Mouse (Mus musculus): ENCODE results near the gene Ssr3. TPM values are rescaled to one million over a fixed set of nuclear protein-coding genes. Genes with fewer than 3 reads are reported as not detected.

Gene Ssr3
- total and polyA plus RNA-seq, 3 experiments: 105 to 131 (median 125) TPM

- H3K36me3 ChIP-seq (ENCODE audit: control insufficient read depth in 1 of 2, insufficient read depth in 2 of 2, low read length in 2 of 2): peaks cover 4 to 6% of the 10 kb centered on the region in 2 experiments; a peak in 2 of 4 replicates
- H3K79me2 ChIP-seq (ENCODE audit: control insufficient read depth, insufficient read depth, low read length, poor library complexity): no peaks in the 10 kb centered on the region
- no peak overlapping the region for H3K4me3 ChIP-seq (ENCODE audit: control insufficient read depth in 1 of 2, insufficient read depth in 1 of 2, low read depth in 2 of 2, low read length in 2 of 2)
- no peak overlapping the region for H3K27ac ChIP-seq (ENCODE audit: control insufficient read depth, low read depth, low read length)
- no peaks in the 10 kb centered on the region for H3K9me3 ChIP-seq (replicated peaks; ENCODE audit: insufficient read depth, low read length)
- H3K27me3 ChIP-seq (ENCODE audit: control insufficient read depth in 1 of 2, insufficient read depth in 2 of 2, low read length in 2 of 2): no peaks in the 10 kb centered on the region
- H3K9ac ChIP-seq (ENCODE audit: control insufficient read depth, low read depth, low read length, poor library complexity, severe bottlenecking): no peak overlapping the region
- peaks cover 0 to 9% of the 10 kb centered on the region in 2 experiments; a peak in 2 of 4 replicates for H3K4me1 ChIP-seq (ENCODE audit: control insufficient read depth in 1 of 2, insufficient read depth in 2 of 2, low read length in 2 of 2)
- TF ChIP-seq POLR2AphosphoS5 (IDR thresholded peaks at IDR 0.05; ENCODE audit: borderline replicate concordance, low read depth, low read length) (no peak), MEF2A (IDR thresholded peaks at IDR 0.05; ENCODE audit: extremely low read depth, insufficient replicate concordance, low read depth, low read length, poor library complexity, severe bottlenecking) (no peak), RCOR1 (IDR thresholded peaks at IDR 0.05; ENCODE audit: low read depth, low read length) (no peak), SMC3 (IDR thresholded peaks at IDR 0.05; ENCODE audit: low read depth, low read length) (no peak), USF2 (IDR thresholded peaks at IDR 0.05; ENCODE audit: borderline replicate concordance in 1 of 2, insufficient read depth in 1 of 2, low read depth in 1 of 2, low read length in 2 of 2) (no peak), GABPA (IDR thresholded peaks at IDR 0.05; ENCODE audit: low read depth, low read length) (no peak), JUND (IDR thresholded peaks at IDR 0.05; ENCODE audit: low read depth, low read length) (no peak), TCF12 (IDR thresholded peaks at IDR 0.05; ENCODE audit: low read depth, low read length) (no peak), BHLHE40 (IDR thresholded peaks at IDR 0.05; ENCODE audit: borderline replicate concordance, low read depth, low read length) (no peak), MXI1 (IDR thresholded peaks at IDR 0.05; ENCODE audit: low read depth, low read length) (no peak), HCFC1 (IDR thresholded peaks at IDR 0.05; ENCODE audit: low read depth, low read length) (no peak), TAL1 (IDR thresholded peaks at IDR 0.05; ENCODE audit: low read length) (no peak), RAD21 (IDR thresholded peaks at IDR 0.05; ENCODE audit: low read depth, low read length) (no peak), SIN3A (IDR thresholded peaks at IDR 0.05; ENCODE audit: low read length) (no peak), MYC (IDR thresholded peaks at IDR 0.05; ENCODE audit: low read depth, low read length) (no peak), CTCF (IDR thresholded peaks at IDR 0.05 in 2 of 3, conservative IDR thresholded peaks at IDR 0.05 in 1 of 3; ENCODE audit: control insufficient read depth in 1 of 3, insufficient read depth in 1 of 3, low read depth in 2 of 3, low read length in 3 of 3, poor library complexity in 1 of 3, severe bottlenecking in 1 of 3) (no peak), MAZ (IDR thresholded peaks at IDR 0.05; ENCODE audit: low read depth, low read length) (no peak)
- no peak for DNase-seq (ENCODE audit: low read depth, low spot score)
Observed at GRCm38 (mm10) chr3:65365184-65365583, 27.2 kb downstream of the Ssr3 start.

- no peak overlapping the region for H3K9ac ChIP-seq (ENCODE audit: control insufficient read depth, low read depth, low read length, poor library complexity, severe bottlenecking)
- H3K4me1 ChIP-seq (ENCODE audit: control insufficient read depth in 1 of 2, insufficient read depth in 2 of 2, low read length in 2 of 2): peaks cover 3 to 9% of the 10 kb centered on the region in 2 experiments; a peak in 3 of 4 replicates
- no peaks in the 10 kb centered on the region for H3K79me2 ChIP-seq (ENCODE audit: control insufficient read depth, insufficient read depth, low read length, poor library complexity)
- H3K4me3 ChIP-seq (ENCODE audit: control insufficient read depth in 1 of 2, insufficient read depth in 1 of 2, low read depth in 2 of 2, low read length in 2 of 2): no peak overlapping the region
- H3K27me3 ChIP-seq (ENCODE audit: control insufficient read depth in 1 of 2, insufficient read depth in 2 of 2, low read length in 2 of 2): no peaks in the 10 kb centered on the region
- peaks cover 4 to 8% of the 10 kb centered on the region in 2 experiments; a peak in 3 of 4 replicates for H3K36me3 ChIP-seq (ENCODE audit: control insufficient read depth in 1 of 2, insufficient read depth in 2 of 2, low read length in 2 of 2)
- H3K9me3 ChIP-seq (replicated peaks; ENCODE audit: insufficient read depth, low read length): no peaks in the 10 kb centered on the region
- H3K27ac ChIP-seq (ENCODE audit: control insufficient read depth, low read depth, low read length): no peak overlapping the region
- DNase-seq (ENCODE audit: low read depth, low spot score): no peak
- TF ChIP-seq E2F4 (IDR thresholded peaks at IDR 0.05; ENCODE audit: borderline replicate concordance, low read depth, low read length) (no peak), TAL1 (IDR thresholded peaks at IDR 0.05; ENCODE audit: low read length) (no peak), MXI1 (IDR thresholded peaks at IDR 0.05; ENCODE audit: low read depth, low read length) (no peak), POLR2A (IDR thresholded peaks at IDR 0.05; ENCODE audit: control insufficient read depth in 1 of 2, insufficient read depth in 1 of 2, low read depth in 1 of 2, low read length in 2 of 2, poor library complexity in 1 of 2) (no peak), ZMIZ1 (IDR thresholded peaks at IDR 0.05; ENCODE audit: low read depth, low read length) (no peak), HCFC1 (IDR thresholded peaks at IDR 0.05; ENCODE audit: low read depth, low read length) (no peak), ZC3H11A (IDR thresholded peaks at IDR 0.05; ENCODE audit: low read depth, low read length) (no peak), USF2 (IDR thresholded peaks at IDR 0.05; ENCODE audit: borderline replicate concordance in 1 of 2, insufficient read depth in 1 of 2, low read depth in 1 of 2, low read length in 2 of 2) (no peak), JUND (IDR thresholded peaks at IDR 0.05; ENCODE audit: low read depth, low read length) (no peak), EP300 (IDR thresholded peaks at IDR 0.05; ENCODE audit: low read depth in 1 of 2, low read length in 2 of 2) (no peak), ZKSCAN1 (IDR thresholded peaks at IDR 0.05; ENCODE audit: low read depth, low read length) (no peak), MAFK (IDR thresholded peaks at IDR 0.05; ENCODE audit: borderline replicate concordance, low read depth, low read length) (no peak), POLR2AphosphoS5 (IDR thresholded peaks at IDR 0.05; ENCODE audit: borderline replicate concordance, low read depth, low read length) (no peak), POLR2AphosphoS2 (IDR thresholded peaks at IDR 0.05; ENCODE audit: low read length) (no peak), CHD1 (IDR thresholded peaks at IDR 0.05; ENCODE audit: low read depth, low read length) (no peak), ELF1 (IDR thresholded peaks at IDR 0.05; ENCODE audit: low read depth, low read length) (no peak)
Observed at GRCm38 (mm10) chr3:65363438-65363837, 29.0 kb downstream of the Ssr3 start.
